Mouse (Mus musculus): ENCODE results near the gene Qars.

Gene Qars

GRCm38 (mm10) chr9:108486973-108487530, 20.5 kb upstream of the Qars start:
- DNase-seq (ENCODE audit: low spot score), result no peak

GRCm38 (mm10) chr9:108488403-108488802, 19.1 kb upstream of the Qars start:
- DNase-seq (ENCODE audit: low spot score), result no peak

DNA sequence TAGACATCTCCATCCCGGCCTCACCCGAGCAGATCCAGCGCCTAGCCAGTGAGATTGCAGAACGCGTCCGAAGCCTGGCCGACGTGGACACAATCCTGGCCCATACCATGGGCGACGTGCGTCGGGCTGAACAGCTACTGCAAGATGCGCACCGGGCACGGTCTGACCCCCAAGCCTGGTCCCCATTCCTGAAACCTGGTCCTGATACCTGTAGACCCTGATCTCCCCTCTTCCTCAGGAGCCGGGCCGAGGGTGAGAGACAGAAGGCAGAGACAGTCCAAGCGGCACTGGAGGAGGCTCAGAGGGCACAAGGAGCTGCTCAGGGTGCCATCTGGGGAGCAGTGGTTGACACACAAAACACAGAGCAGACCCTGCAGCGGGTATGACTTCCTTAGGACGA, 18.3 kb upstream of the Qars start:
- DNase-seq (ENCODE audit: low spot score), result no peak

DNA sequence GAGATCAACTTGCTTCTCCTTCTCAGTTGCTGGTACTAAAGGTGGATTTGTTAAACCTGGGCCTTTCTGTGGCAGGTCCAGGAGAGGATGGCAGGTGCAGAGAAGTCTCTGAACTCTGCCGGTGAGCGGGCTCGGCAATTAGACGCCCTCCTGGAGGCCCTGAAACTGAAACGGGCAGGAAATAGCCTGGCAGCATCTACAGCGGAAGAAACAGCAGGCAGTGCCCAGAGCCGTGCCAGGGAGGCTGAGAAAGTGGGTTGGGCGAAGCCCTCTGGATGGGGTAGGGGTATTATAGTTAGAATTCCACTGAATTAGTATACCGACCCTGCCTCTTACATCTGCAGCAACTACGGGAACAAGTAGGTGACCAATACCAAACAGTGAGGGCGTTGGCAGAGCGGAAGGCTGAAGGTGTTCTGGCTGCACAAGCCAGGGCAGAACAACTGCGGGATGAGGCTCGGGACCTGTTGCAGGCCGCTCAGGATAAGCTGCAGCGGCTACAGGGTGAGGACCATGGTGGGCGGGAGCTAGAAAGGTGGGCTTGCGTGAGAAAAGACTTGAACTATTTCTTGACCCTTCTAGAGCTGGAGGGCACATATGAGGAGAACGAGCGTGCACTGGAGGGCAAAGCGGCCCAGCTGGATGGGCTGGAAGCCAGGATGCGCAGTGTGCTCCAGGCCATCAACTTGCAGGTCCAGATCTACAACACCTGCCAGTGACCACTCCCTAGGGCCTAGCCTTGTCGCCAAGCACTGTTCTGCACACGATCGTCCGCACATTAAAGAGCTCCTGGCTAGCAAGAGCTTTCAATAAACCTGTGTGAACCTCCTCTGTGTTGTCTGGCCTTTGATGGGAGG, 17.6 kb upstream of the Qars start:
- DNase-seq (ENCODE audit: low spot score), result peak; percentile 43

- peak; percentile 96 for DNase-seq (ENCODE audit: low spot score)
These were observed 16.8 kb upstream of the Qars start, which contains the start of gene Usp19 for GRCm38 (mm10) chr9:108490559-108491285. Gene Usp19, plus strand, starts transcription at chr9:108490602.

- no peak for DNase-seq (ENCODE audit: low spot score)
These were observed 16.3 kb upstream of the Qars start for GRCm38 (mm10) chr9:108491286-108491580.

DNA sequence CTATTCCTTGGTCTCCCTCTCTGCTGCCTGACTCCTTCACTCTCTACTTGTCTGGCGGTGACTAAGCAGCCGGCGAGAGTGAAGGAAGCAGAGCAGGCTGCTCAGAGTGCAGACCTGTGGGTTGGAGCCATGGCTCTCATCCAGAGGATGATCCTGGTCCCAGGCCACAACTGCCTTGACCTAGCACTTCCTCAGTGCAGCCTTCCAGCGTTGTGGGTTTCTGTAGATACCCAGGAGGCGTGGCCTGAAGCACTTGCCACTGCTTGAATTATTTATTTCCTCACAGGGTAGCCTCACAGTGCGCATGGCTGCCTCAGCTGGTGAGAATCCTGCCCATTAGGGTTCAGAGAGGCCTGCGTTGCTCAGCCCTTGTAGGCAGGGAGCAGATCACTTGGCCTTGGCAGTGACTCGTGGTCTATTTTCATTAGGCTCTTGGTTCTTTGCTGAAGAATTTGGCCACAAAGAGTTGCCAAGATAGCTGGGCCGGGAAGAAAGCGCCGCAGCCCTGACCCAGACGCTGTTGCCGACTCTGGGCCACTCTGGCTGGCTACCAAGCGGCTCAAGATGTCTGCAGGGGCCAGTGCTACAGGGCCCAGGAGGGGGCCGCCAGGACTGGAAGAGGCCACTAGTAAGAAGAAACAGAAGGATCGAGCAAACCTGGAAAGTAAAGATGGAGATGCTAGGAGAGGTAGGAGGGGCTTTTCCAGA, 15.3 kb upstream of the Qars start:
- peak; percentile 75 for DNase-seq (ENCODE audit: low spot score)

DNA sequence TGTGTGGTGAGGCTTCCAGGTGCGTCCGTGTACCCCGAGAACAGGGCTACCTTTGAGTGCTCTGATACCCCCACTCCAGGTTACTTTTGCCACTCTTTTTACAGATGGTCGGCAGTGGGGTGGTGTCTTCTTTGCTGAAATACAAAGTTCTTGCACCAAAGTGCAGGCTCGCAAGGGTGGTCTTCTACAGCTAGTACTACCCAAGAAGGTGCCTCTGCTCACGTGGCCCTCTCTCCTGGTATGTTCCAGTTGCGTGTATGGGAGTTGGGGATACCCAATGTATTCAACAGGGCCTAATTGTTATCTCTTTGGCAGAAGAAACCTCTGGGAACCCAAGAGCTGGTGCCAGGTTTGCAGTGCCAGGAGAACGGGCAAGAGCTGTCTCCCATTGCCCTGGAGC, 14.3 kb upstream of the Qars start:
- DNase-seq (ENCODE audit: low spot score), result no peak

- DNase-seq (ENCODE audit: low spot score), result no peak
These were observed 13.2 kb upstream of the Qars start for GRCm38 (mm10) chr9:108494146-108494825.

- no peak for DNase-seq (ENCODE audit: low spot score)
These were observed 12.6 kb upstream of the Qars start for GRCm38 (mm10) chr9:108494905-108495304.

- DNase-seq (ENCODE audit: low spot score), result no peak
These were observed 8.3 kb upstream of the Qars start for GRCm38 (mm10) chr9:108499231-108499630.

DNA sequence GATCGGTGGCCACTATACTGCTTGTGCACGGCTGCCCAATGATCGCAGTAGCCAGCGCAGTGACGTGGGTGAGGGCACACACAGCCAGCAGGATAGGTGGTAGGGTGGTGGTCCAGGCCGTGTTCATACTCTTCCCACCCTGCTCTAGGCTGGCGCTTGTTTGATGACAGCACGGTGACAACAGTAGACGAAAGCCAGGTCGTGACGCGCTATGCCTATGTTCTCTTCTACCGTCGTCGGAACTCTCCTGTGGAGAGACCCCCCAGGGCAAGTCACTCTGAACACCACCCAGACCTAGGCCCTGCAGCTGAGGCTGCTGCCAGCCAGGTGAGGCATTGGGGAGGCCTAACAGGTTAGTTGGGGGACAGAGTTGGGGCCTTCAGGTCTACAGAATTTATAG, 7.6 kb upstream of the Qars start:
- no peak for DNase-seq (ENCODE audit: low spot score)

GRCm38 (mm10) chr9:108506901-108507300, 605 bp upstream of the Qars start:
- DNase-seq (ENCODE audit: low spot score), result no peak

DNA sequence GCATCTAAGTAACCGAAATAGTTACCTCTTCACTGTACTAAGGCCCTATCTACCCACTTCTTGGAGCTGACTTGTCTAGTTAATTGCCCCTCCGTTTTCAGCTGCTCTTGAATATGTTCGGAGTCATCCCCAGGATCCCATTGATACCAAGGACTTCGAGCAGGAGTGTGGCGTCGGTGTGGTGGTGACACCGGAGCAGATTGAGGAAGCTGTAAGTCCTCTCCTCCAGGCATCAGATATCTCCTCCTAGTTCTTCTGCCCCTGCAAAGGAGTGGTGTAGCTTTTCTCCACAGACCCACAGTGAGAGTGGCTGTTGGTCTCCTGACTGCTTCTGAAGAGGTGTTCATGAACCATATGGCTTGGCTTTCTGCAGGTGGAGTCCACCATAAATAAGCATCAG, 1.3 kb downstream of the Qars start:
- DNase-seq (ENCODE audit: low spot score), result no peak

DNA sequence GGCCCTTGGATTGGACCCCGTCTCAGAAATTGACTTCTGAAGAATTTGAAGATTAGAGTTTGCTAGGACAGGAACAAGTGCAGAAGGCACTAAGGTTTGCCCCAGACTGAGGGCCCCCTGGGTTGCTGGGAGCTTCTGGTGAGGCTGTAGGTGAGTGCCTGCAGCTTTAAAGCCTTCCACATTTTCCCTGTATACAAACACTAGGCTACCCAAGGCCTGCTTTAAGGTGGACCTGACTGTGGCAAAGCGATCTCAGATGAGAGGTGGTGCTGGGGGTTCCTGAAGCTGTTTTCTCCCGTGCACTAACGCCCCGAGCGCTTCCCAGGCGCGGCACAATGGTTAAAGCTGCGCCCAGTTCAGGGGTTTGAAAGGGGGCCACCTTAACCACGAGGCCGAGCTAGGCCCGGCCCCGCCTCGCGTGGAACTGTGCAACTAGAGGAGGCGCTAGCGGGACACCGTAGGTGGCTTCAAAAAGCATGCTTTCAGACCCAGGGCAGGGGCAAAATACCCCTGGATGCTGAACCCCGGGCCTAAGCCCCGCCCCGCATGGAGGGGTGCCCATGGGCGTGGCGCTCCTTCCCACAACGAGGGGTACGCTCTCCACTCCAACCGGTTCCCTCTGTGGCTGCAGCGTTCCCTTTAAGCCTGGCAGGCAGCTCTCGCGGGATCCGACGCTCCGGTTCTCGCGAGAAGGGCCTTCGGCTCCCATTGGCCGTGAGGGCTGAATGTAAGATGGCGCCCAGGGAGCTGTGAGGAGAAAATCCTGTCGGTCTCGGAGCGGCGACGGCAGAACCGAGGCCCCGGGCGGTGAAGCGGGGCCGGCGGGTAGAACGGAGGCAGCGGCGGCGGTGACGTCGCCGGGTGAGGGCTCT, 9.1 kb downstream of the Qars start, which contains the start of gene Qrich1:
TSS of gene Qrich1 (plus strand) at position 427 of the 872 bp plus-strand sequence.
- peak; percentile 98 for DNase-seq (ENCODE audit: low spot score)

DNA sequence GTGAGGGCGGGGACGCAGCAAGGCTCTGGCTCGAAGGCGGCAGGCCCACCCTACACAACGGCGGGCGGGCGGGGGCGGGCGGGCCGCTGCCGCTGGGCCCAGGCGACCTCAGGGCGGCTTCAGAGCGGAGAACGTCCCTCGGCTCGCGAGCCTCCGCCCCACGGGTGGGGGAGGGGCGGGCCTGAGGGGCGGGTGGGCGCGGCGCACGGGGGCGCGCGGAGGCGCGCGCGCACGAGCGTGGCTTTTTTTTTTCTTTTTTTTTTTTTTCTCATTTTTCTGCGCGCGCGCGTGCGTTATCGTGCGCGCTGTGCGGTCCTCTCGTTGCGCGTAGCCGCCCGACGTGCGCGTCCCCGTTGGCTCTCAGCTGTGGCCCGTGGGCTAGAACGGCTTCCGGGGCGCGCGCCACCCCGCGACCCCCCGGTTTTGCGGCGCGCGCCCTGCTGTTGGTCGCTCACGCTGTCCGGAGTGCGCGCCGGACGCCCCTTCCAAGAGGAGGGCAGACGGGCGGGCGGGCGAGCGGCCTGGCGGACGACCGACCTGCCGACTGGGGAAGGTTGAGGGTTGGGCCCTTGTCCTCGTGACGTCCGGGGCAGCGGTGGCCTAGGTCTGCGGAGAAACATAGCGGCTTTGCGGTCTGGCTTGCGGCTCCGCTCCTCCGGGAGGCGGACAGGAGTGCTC, 9.9 kb downstream of the Qars start:
- peak; percentile 87 for DNase-seq (ENCODE audit: low spot score)

DNA sequence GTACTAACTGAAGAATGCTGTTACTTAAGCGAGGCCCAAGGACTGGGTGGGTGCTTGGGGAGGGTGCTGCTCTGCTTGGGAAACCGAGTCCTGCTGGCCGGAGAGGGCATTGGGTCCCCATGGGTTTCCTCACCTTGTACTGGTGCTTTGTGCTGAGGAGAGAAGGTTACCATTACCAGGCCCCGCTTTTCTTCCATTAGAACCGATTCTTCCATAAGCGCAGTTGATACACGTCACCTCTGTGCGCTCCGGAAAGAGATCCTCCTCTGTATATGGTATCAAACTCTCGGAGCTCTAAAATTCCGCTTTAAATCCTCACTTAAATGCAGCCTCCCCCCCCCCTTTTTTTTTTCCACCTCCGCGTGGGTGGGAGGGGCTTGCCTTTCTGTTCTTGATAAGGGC, 10.4 kb downstream of the Qars start:
- peak; percentile 70 for DNase-seq (ENCODE audit: low spot score)

GRCm38 (mm10) chr9:108521604-108522003, 14.1 kb downstream of the Qars start:
- no peak for DNase-seq (ENCODE audit: low spot score)

- no peak for DNase-seq (ENCODE audit: low spot score)
These were observed 15.8 kb downstream of the Qars start for GRCm38 (mm10) chr9:108523341-108523740.

DNA sequence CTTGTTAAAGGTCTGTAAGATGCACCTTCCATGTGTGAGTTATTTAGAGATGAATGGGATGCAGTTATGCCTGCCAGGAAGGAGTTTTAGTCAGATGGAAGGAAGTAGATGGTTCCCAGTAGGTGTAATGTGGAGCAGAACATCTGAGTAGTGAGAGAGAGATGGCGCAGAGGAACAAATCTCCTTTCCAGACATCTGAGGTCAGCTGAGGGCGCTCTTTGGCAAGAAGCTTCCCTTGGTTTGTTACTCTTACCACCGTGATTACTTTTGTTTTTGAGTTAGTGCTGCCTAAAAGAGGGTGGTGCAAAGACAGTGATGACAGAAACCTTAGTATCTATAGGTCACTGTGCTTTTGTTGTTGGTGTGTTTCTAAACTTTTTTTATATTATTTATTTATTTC, 17.9 kb downstream of the Qars start:
- DNase-seq (ENCODE audit: low spot score), result no peak

Data from MN1 (cell line).